In the genomic region with DNA sequence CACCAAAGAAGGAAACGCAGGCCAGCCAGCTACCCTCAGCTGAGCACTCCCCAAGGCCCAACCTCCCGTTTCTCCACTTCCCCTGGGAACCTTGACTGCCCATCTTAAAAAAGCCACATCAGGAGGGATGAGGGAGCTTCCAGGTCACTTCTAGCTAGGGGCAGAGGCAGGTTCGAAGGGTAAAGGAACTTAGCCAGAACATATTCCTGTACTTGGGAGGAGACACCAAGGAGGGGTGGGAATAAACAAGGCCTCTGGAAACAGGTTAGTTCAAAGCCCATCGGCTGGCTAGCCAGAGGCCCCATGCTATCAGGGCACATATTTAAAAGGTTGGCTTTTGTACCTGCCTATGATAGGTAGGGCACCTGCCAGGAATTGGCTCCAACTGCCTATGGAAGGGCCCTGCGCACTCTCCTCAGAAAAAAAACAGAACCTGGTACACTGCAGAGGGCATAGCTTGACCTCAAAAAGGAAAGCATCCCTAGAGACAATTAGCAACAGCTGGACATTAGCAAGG, we compare ENCODE assay signal across 15 mouse cellular contexts. TPM values are rescaled to one million over a fixed set of nuclear protein-coding genes. Genes with fewer than 3 reads are reported as not detected.
A peak's percentile ranks its signal among the peaks of the same experiment; 100 is the strongest.
DNase-seq lines count a peak whose midpoint lies in the region; ATAC-seq and TF ChIP-seq lines count a peak whose summit lies in the region.
"Had no signal": no experiment of that assay in that cellular context is flagged by ENCODE, and none has a peak within 500 bp of the region (broad histone marks: within the 10 kb centered on the region; RNA-seq: fewer than 3 reads in every experiment).

No protein-coding gene starts in this region.

- H3K4me1 ChIP-seq in cerebellum, adult 2 months (ENCODE audit: control insufficient read depth, insufficient read depth, low read length): peaks cover 42% of the 10 kb centered on the region
- H3K4me1 ChIP-seq in stomach, embryonic 15.5 days: peaks cover 51% of the 10 kb centered on the region
- H3K4me1 ChIP-seq in stomach, postnatal 0 days (replicated peaks; ENCODE audit: control insufficient read depth, insufficient read depth): peaks cover 11% of the 10 kb centered on the region
- H3K4me1 ChIP-seq in intestine, embryonic 15.5 days (replicated peaks): peaks cover 52% of the 10 kb centered on the region
- peaks cover 57% of the 10 kb centered on the region for H3K4me1 ChIP-seq in small intestine, adult 2 months (ENCODE audit: control insufficient read depth, insufficient read depth, insufficient read length, low read length)

- peak overlapping the region; percentile 95; the same call in 1 of the 2 replicates for H3K4me2 ChIP-seq in stomach, embryonic 15.5 days
- H3K4me2 ChIP-seq in stomach, postnatal 0 days (replicated peaks; ENCODE audit: low read depth): no peak overlapping the region; the same call in 1 of the 2 replicates
- H3K4me2 ChIP-seq in intestine, embryonic 15.5 days (replicated peaks): peak overlapping the region; percentile 95; the same call in 1 of the 2 replicates

- H3K9ac ChIP-seq in stomach, embryonic 15.5 days: no peak overlapping the region
- H3K9ac ChIP-seq in stomach, postnatal 0 days (ENCODE audit: low read length): no peak overlapping the region
- H3K9ac ChIP-seq in intestine, embryonic 15.5 days: no peak overlapping the region
- H3K9ac ChIP-seq: heart, embryonic 15.5 days; liver, embryonic 14.5 days had no signal

- no peak for ATAC-seq in stomach, embryonic 15.5 days (ENCODE audit: insufficient read depth, low FRiP score, low read depth)
- no peak for ATAC-seq in stomach, postnatal 0 days (ENCODE audit: low FRiP score, low TSS enrichment)
- no peak for ATAC-seq in intestine, embryonic 15.5 days

- peak in 1 of 2 experiments; percentile 34 for DNase-seq in cerebellum, adult 2 months
- DNase-seq in cerebellum, postnatal 4 days (ENCODE audit: low spot score in 2 of 2): no peak
- DNase-seq in stomach, postnatal 0 days (ENCODE audit: low spot score): no peak
- DNase-seq in heart, adult 8-10 months (ENCODE audit: low spot score): no peak
- DNase-seq in spleen, adult 18-20 months: no peak

- TF ChIP-seq EP300 in stomach, postnatal 0 days (optimal IDR thresholded peaks at IDR 0.05): no peak

- TF ChIP-seq CTCF in cerebellum, adult 2 months (IDR thresholded peaks at IDR 0.05; ENCODE audit: borderline replicate concordance, insufficient read depth, low read depth, low read length): no peak
- TF ChIP-seq CTCF in stomach, postnatal 0 days (IDR thresholded peaks at IDR 0.05; ENCODE audit: low read depth): no peak
- TF ChIP-seq CTCF in small intestine, adult 2 months (IDR thresholded peaks at IDR 0.05; ENCODE audit: extremely low read depth, insufficient read length, insufficient replicate concordance, low read depth, low read length): no peak

- TF ChIP-seq POLR2A in cerebellum, adult 2 months (IDR thresholded peaks at IDR 0.05; ENCODE audit: borderline replicate concordance, insufficient read depth, low read length): no peak
- TF ChIP-seq POLR2A in small intestine, adult 2 months (IDR thresholded peaks at IDR 0.05; ENCODE audit: low read depth, low read length): no peak

- WGBS in cerebellum, adult 2 months: 64% methylated on average over 5 of the region's 5 CpGs
- WGBS in stomach, embryonic 15.5 days: 90% methylated on average over 5 of the region's 5 CpGs
- WGBS in stomach, postnatal 0 days: 85% methylated on average over 5 of the region's 5 CpGs
- WGBS in intestine, embryonic 15.5 days: 86% methylated on average over 5 of the region's 5 CpGs
- 28% methylated on average over 5 of the region's 5 CpGs for WGBS in small intestine, adult 2 months

- no peaks in the 10 kb centered on the region for H3K36me3 ChIP-seq in stomach, embryonic 15.5 days
- H3K36me3 ChIP-seq in stomach, postnatal 0 days (ENCODE audit: control insufficient read depth, insufficient read depth, low read length): no peaks in the 10 kb centered on the region
- H3K36me3 ChIP-seq in intestine, embryonic 15.5 days: no peaks in the 10 kb centered on the region
- H3K36me3 ChIP-seq in small intestine, adult 2 months (ENCODE audit: control insufficient read depth, insufficient read depth, low read length): no peaks in the 10 kb centered on the region
- H3K36me3 ChIP-seq: heart, embryonic 15.5 days had no signal

- no peak overlapping the region for H3K27ac ChIP-seq in cerebellum, adult 2 months (ENCODE audit: insufficient read depth, low read length)
- no peak overlapping the region for H3K27ac ChIP-seq in stomach, embryonic 15.5 days
- no peak overlapping the region for H3K27ac ChIP-seq in stomach, postnatal 0 days (replicated peaks)
- H3K27ac ChIP-seq in intestine, embryonic 15.5 days: no peak overlapping the region
- H3K27ac ChIP-seq in small intestine, adult 2 months (ENCODE audit: insufficient read depth, low read depth, low read length): peak overlapping the region; percentile 85
- H3K27ac ChIP-seq: liver, embryonic 14.5 days had no signal

- H3K27me3 ChIP-seq in cerebellum, adult 2 months (ENCODE audit: control insufficient read depth, insufficient read depth, low read length): no peaks in the 10 kb centered on the region
- no peaks in the 10 kb centered on the region for H3K27me3 ChIP-seq in stomach, embryonic 15.5 days (replicated peaks)
- no peaks in the 10 kb centered on the region for H3K27me3 ChIP-seq in stomach, postnatal 0 days (ENCODE audit: control insufficient read depth, insufficient read depth, low read length)
- no peaks in the 10 kb centered on the region for H3K27me3 ChIP-seq in intestine, embryonic 15.5 days (replicated peaks)
- no peaks in the 10 kb centered on the region for H3K27me3 ChIP-seq in small intestine, adult 2 months (ENCODE audit: control insufficient read depth, insufficient read depth, low read length)
- H3K27me3 ChIP-seq: heart, embryonic 15.5 days had no signal

- peak overlapping the region; percentile 42 for H3K4me3 ChIP-seq in cerebellum, adult 2 months (replicated peaks; ENCODE audit: insufficient read depth, low read depth, low read length)
- H3K4me3 ChIP-seq in stomach, embryonic 15.5 days (replicated peaks): no peak overlapping the region
- no peak overlapping the region for H3K4me3 ChIP-seq in stomach, postnatal 0 days (ENCODE audit: low read depth, low read length)
- H3K4me3 ChIP-seq in intestine, embryonic 15.5 days (replicated peaks): no peak overlapping the region
- H3K4me3 ChIP-seq in small intestine, adult 2 months (ENCODE audit: low read depth, low read length): peak overlapping the region; percentile 96
- H3K4me3 ChIP-seq: heart, embryonic 15.5 days had no signal

- no peaks in the 10 kb centered on the region for H3K9me3 ChIP-seq in stomach, embryonic 15.5 days
- no peaks in the 10 kb centered on the region for H3K9me3 ChIP-seq in stomach, postnatal 0 days (ENCODE audit: control insufficient read depth, low read length)
- H3K9me3 ChIP-seq in intestine, embryonic 15.5 days: no peaks in the 10 kb centered on the region
- H3K9me3 ChIP-seq: G1E; heart, embryonic 15.5 days had no signal

RNA-seq across cellular contexts. Expression of gene Itpk1, which starts 3.0 kb away (rescaled TPM):
- polyA plus RNA-seq in cerebellum, adult 2 months (2012; rRNA removed): 64.9 and 67.6 TPM in 2 replicates
- 20.1 and 21.9 TPM in 2 replicates for polyA plus RNA-seq in stomach, embryonic 15.5 days (2015; fragmentation: Nextera tagmentation; extraction: Ambion mirVana)
- 21.5 and 26.7 TPM in 2 replicates for polyA plus RNA-seq in stomach, postnatal 0 days (2015; fragmentation: Nextera tagmentation; extraction: Ambion mirVana)
- polyA plus RNA-seq in intestine, embryonic 15.5 days (2015; fragmentation: Nextera tagmentation; extraction: Ambion mirVana): 39.1 and 40.1 TPM in 2 replicates
- polyA plus RNA-seq in small intestine, adult 2 months (2012; rRNA removed): 104 and 324 TPM in 2 replicates
- total RNA-seq in heart, adult 8-10 months (2022): 1 to 10 TPM; 6.9 to 8.0 (median 7.6) TPM

RNA-seq across cellular contexts. Expression of gene Moap1, which starts 41.7 kb away (rescaled TPM):
- 11.9 and 13.8 TPM in 2 replicates for polyA plus RNA-seq in cerebellum, adult 2 months (2012; rRNA removed)
- 20.7 and 25.0 TPM in 2 replicates for polyA plus RNA-seq in stomach, embryonic 15.5 days (2015; fragmentation: Nextera tagmentation; extraction: Ambion mirVana)
- 8.1 and 9.5 TPM in 2 replicates for polyA plus RNA-seq in stomach, postnatal 0 days (2015; fragmentation: Nextera tagmentation; extraction: Ambion mirVana)
- polyA plus RNA-seq in intestine, embryonic 15.5 days (2015; fragmentation: Nextera tagmentation; extraction: Ambion mirVana): 20.5 and 23.1 TPM in 2 replicates
- polyA plus RNA-seq in small intestine, adult 2 months (2012; rRNA removed): 0.30 and 0.74 TPM in 2 replicates
- 1 to 10 TPM; 5.9 to 7.3 (median 6.6) TPM for total RNA-seq in heart, adult 8-10 months (2022)

RNA-seq across cellular contexts. Expression of gene Tmem251, which starts 41.8 kb away (rescaled TPM):
- polyA plus RNA-seq in cerebellum, adult 2 months (2012; rRNA removed): 3.7 and 3.9 TPM in 2 replicates
- polyA plus RNA-seq in stomach, embryonic 15.5 days (2015; fragmentation: Nextera tagmentation; extraction: Ambion mirVana): 12.2 and 12.9 TPM in 2 replicates
- 10.5 and 10.9 TPM in 2 replicates for polyA plus RNA-seq in stomach, postnatal 0 days (2015; fragmentation: Nextera tagmentation; extraction: Ambion mirVana)
- polyA plus RNA-seq in intestine, embryonic 15.5 days (2015; fragmentation: Nextera tagmentation; extraction: Ambion mirVana): 15.3 and 16.3 TPM in 2 replicates
- 1.7 and 2.4 TPM in 2 replicates for polyA plus RNA-seq in small intestine, adult 2 months (2012; rRNA removed)
- 1 to 10 TPM; 3.5 to 4.7 (median 4.4) TPM for total RNA-seq in heart, adult 8-10 months (2022)

RNA-seq across cellular contexts. Expression of gene Gm28051, which starts 55.8 kb away (rescaled TPM):
- polyA plus RNA-seq in cerebellum, adult 2 months (2012; rRNA removed): not detected in 2 replicates
- polyA plus RNA-seq in stomach, embryonic 15.5 days (2015; fragmentation: Nextera tagmentation; extraction: Ambion mirVana): not detected in 2 replicates
- polyA plus RNA-seq in stomach, postnatal 0 days (2015; fragmentation: Nextera tagmentation; extraction: Ambion mirVana): not detected in 2 replicates
- polyA plus RNA-seq in intestine, embryonic 15.5 days (2015; fragmentation: Nextera tagmentation; extraction: Ambion mirVana): not detected in 2 replicates
- not detected in 2 replicates for polyA plus RNA-seq in small intestine, adult 2 months (2012; rRNA removed)
- total RNA-seq in heart, adult 8-10 months (2022): not detected
- total RNA-seq: adrenal gland, postnatal 25 days; G1E; gastrocnemius, postnatal 36 days; layer of hippocampus, adult 8-10 months; left cerebral cortex, postnatal 36 days had no signal
- polyA plus RNA-seq: heart, embryonic 15.5 days; liver, embryonic 14.5 days had no signal

RNA-seq across cellular contexts. Expression of gene Gon7, which starts 55.9 kb away (rescaled TPM):
- 18.9 and 22.5 TPM in 2 replicates for polyA plus RNA-seq in cerebellum, adult 2 months (2012; rRNA removed)
- 28.7 and 29.2 TPM in 2 replicates for polyA plus RNA-seq in stomach, embryonic 15.5 days (2015; fragmentation: Nextera tagmentation; extraction: Ambion mirVana)
- 13.6 and 14.7 TPM in 2 replicates for polyA plus RNA-seq in stomach, postnatal 0 days (2015; fragmentation: Nextera tagmentation; extraction: Ambion mirVana)
- polyA plus RNA-seq in intestine, embryonic 15.5 days (2015; fragmentation: Nextera tagmentation; extraction: Ambion mirVana): 30.8 and 31.2 TPM in 2 replicates
- polyA plus RNA-seq in small intestine, adult 2 months (2012; rRNA removed): 3.4 and 11.2 TPM in 2 replicates
- total RNA-seq in heart, adult 8-10 months (2022): 10 to 100 TPM in 3 of 4 experiments, 1 to 10 TPM in 1; 9.4 to 14.2 (median 10.9) TPM

Comparison
In these comparisons a context has a peak if more than half of its experiments do, and no peak if none do; other contexts are left out.
1. H3K4me3 ChIP-seq: peak in cerebellum, adult 2 months (single experiment) and small intestine, adult 2 months (single experiment); none in stomach, embryonic 15.5 days (single experiment), stomach, postnatal 0 days (single experiment) and intestine, embryonic 15.5 days (single experiment).